Mouse (Mus musculus) liver, adult 2 months (tissue): ENCODE results near the gene Prss37. TPM values are rescaled to one million over a fixed set of nuclear protein-coding genes. Genes with fewer than 3 reads are reported as not detected.

ENCODE experiments used
- DNase-seq: peaks from one replicate; pipeline ENCODE4 v3.0.0-alpha.2; 2011; ENCODE audit warnings: low read depth, low spot score; ENCODE audit errors: extremely low read depth
- H3K27ac ChIP-seq: fragments of 200-500 bp; replicated peaks from 2 replicates; pipeline ENCODE4 v1.5.1; 2012; ENCODE audit warnings: low read depth, mild to moderate bottlenecking, control low read depth, inconsistent platforms, low read length; ENCODE audit not compliant: insufficient read depth
- H3K27me3 ChIP-seq: fragments of 200-500 bp; 2 replicates; pipeline ENCODE4 v1.6.1; 2012; ENCODE audit warnings: mild to moderate bottlenecking, moderate library complexity, low read length, inconsistent platforms; ENCODE audit not compliant: control insufficient read depth, insufficient read depth
- H3K36me3 ChIP-seq: fragments of 200-500 bp; 2 replicates; pipeline ENCODE4 v1.6.1; 2012; ENCODE audit warnings: low read length, inconsistent platforms; ENCODE audit not compliant: control insufficient read depth, insufficient read depth
- H3K4me1 ChIP-seq: fragments of 200-500 bp; 2 replicates; pipeline ENCODE4 v1.6.1; 2011; ENCODE audit warnings: low read length; ENCODE audit not compliant: control insufficient read depth, insufficient read depth
- H3K4me3 ChIP-seq: fragments of 200-500 bp; 2 replicates; pipeline ENCODE4 v1.5.1; 2011; ENCODE audit warnings: low read depth, mild to moderate bottlenecking, control low read depth, low read length, moderate library complexity; ENCODE audit not compliant: insufficient read depth
- H3K79me2 ChIP-seq: fragments of 200-500 bp; 2 replicates; pipeline ENCODE4 v1.6.1; 2012; ENCODE audit warnings: inconsistent platforms, mild to moderate bottlenecking, low read length, moderate library complexity; ENCODE audit not compliant: control insufficient read depth, insufficient read depth
- H3K9ac ChIP-seq: fragments of 200-500 bp; 2 replicates; pipeline ENCODE4 v1.6.1; 2012; ENCODE audit warnings: low read depth, mild to moderate bottlenecking, control low read depth, inconsistent platforms, low read length
- CTCF ChIP-seq: fragments of 200-500 bp; IDR thresholded peaks from 2 replicates; pipeline ENCODE4 v1.5.1; 2011; ENCODE audit warnings: low read depth, low read length, control low read depth
- POLR2A ChIP-seq: fragments of 200-500 bp; IDR thresholded peaks from 2 replicates; pipeline ENCODE4 v1.6.1; 2011; ENCODE audit warnings: low read length, control low read depth; ENCODE audit not compliant: insufficient read depth; ENCODE audit errors: extremely low read depth
- WGBS: fragments of 180-500 bp; shearing (Covaris S2); methylation state at CpG from one replicate; pipeline ENCODE4 v1.1.7; 2018; 5-methylcytosine and 5-hydroxymethylcytosine counted together
- polyA plus RNA-seq: library from polyadenylated mRNA; depleted of rRNA; stranded (reverse); fragments of >200 nt; gene quantifications from 2 replicates; pipeline ENCODE4 v1.2.3, GENCODE M21; 2012; rRNA removed
- total RNA-seq: library from RNA; depleted of rRNA; stranded (reverse); fragments of >200 nt; gene quantifications from 2 replicates; pipeline ENCODE4 v1.2.3, GENCODE M21; 2014; rRNA removed

The Prss37 gene
- total and polyA plus RNA-seq, 2 experiments: not detected

- Histone ChIP-seq H3K27me3 (no peaks in the 10 kb centered on the region), H3K4me3 (no peak overlapping the region), H3K79me2 (no peaks in the 10 kb centered on the region; the same call in 1 of the 2 replicates), H3K36me3 (peaks cover 65% of the 10 kb centered on the region), H3K27ac (no peak overlapping the region), H3K9ac (no peak overlapping the region), H3K4me1 (no peaks in the 10 kb centered on the region)
- no peak for DNase-seq
- TF ChIP-seq CTCF (no peak), POLR2A (no peak)
- WGBS: 75% methylated on average over 1 of the region's 1 CpGs
These were observed 39.6 kb downstream of the Prss37 start for GRCm38 (mm10) chr6:40479705-40480104.

GRCm38 (mm10) chr6:40476132-40476531, 43.2 kb downstream of the Prss37 start:
- H3K79me2 ChIP-seq: peaks cover 2% of the 10 kb centered on the region; the same call in 1 of the 2 replicates
- H3K27me3 ChIP-seq: no peaks in the 10 kb centered on the region
- no peak overlapping the region for H3K4me3 ChIP-seq
- no peak for DNase-seq
- H3K9ac ChIP-seq: no peak overlapping the region
- 89% methylated on average over 4 of the region's 4 CpGs for WGBS
- H3K4me1 ChIP-seq: peaks cover 3% of the 10 kb centered on the region; the same call in 1 of the 2 replicates
- H3K36me3 ChIP-seq: peaks cover 52% of the 10 kb centered on the region
- H3K27ac ChIP-seq: no peak overlapping the region
- TF ChIP-seq CTCF (no peak), POLR2A (no peak)

- Histone ChIP-seq H3K9ac (peak overlapping the region; percentile 75), H3K27me3 (no peaks in the 10 kb centered on the region), H3K36me3 (peaks cover 28% of the 10 kb centered on the region), H3K79me2 (peaks cover 2% of the 10 kb centered on the region; the same call in 1 of the 2 replicates), H3K27ac (peak overlapping the region; percentile 71), H3K4me1 (peaks cover 3% of the 10 kb centered on the region; the same call in 1 of the 2 replicates), H3K4me3 (peak overlapping the region; percentile 69)
- DNase-seq: no peak
- no peak for TF ChIP-seq POLR2A
- TF ChIP-seq CTCF: no peak
- under 1% methylated on average over 7 of the region's 7 CpGs for WGBS
These were observed 47.6 kb downstream of the Prss37 start for GRCm38 (mm10) chr6:40471720-40472010.

- Histone ChIP-seq H3K27me3 (no peaks in the 10 kb centered on the region), H3K4me3 (peak within 1 kb of the TSS; percentile 69), H3K4me1 (peaks cover 3% of the 10 kb centered on the region; the same call in 1 of the 2 replicates), H3K79me2 (peaks cover 2% of the 10 kb centered on the region; the same call in 1 of the 2 replicates), H3K36me3 (peaks cover 24% of the 10 kb centered on the region), H3K9ac (peak within 1 kb of the TSS; percentile 75), H3K27ac (peak within 1 kb of the TSS; percentile 71)
- peak; percentile 88 for DNase-seq
- WGBS: 1% methylated on average over 54 of the region's 54 CpGs
- TF ChIP-seq POLR2A: peak; percentile 92
- no peak for TF ChIP-seq CTCF
These were observed 48.2 kb downstream of the Prss37 start, which contains the start of gene Ssbp1 for GRCm38 (mm10) chr6:40470916-40471719. Gene Ssbp1, plus strand, starts transcription at chr6:40471352.

GRCm38 (mm10) chr6:40465710-40466109, 53.6 kb downstream of the Prss37 start:
- H3K4me3 ChIP-seq: no peak overlapping the region
- WGBS: 60% methylated on average over 6 of the region's 6 CpGs
- no peak for DNase-seq
- H3K9ac ChIP-seq: no peak overlapping the region
- no peak overlapping the region for H3K27ac ChIP-seq
- no peaks in the 10 kb centered on the region for H3K79me2 ChIP-seq
- H3K4me1 ChIP-seq: no peaks in the 10 kb centered on the region
- H3K36me3 ChIP-seq: no peaks in the 10 kb centered on the region
- H3K27me3 ChIP-seq: no peaks in the 10 kb centered on the region
- TF ChIP-seq CTCF: peak; percentile 35; the same call in 1 of the 2 replicates
- TF ChIP-seq POLR2A: no peak

Other genes starting within 250 kb of the Prss37 start
- 10.5 TPM in 2 replicates for gene Agk, start 194.3 kb downstream of the Prss37 start, total RNA-seq
- gene Agk, start 194.3 kb downstream of the Prss37 start, polyA plus RNA-seq: 4.2 and 4.8 TPM in 2 replicates
- 6.5 and 8.3 TPM in 2 replicates for gene E330009J07Rik, start 83.4 kb downstream of the Prss37 start, total RNA-seq
- 3.7 and 4.1 TPM in 2 replicates for gene E330009J07Rik, start 83.4 kb downstream of the Prss37 start, polyA plus RNA-seq
- gene Wee2, start 80.4 kb downstream of the Prss37 start, total RNA-seq: not detected in 2 replicates
- gene Wee2, start 80.4 kb downstream of the Prss37 start, polyA plus RNA-seq: not detected in 2 replicates
- gene Ssbp1, start 48.2 kb downstream of the Prss37 start, total RNA-seq: 21.6 and 29.0 TPM in 2 replicates
- gene Ssbp1, start 48.2 kb downstream of the Prss37 start, polyA plus RNA-seq: 7.9 and 8.1 TPM in 2 replicates
- gene Tas2r137, start 28.3 kb downstream of the Prss37 start, total RNA-seq: 0.09 and 0.13 TPM in 2 replicates
- gene Tas2r137, start 28.3 kb downstream of the Prss37 start, polyA plus RNA-seq: 0.11 TPM in 1 of 2 replicates, not detected in the other
- 0.27 TPM in 1 of 2 replicates, not detected in the other for gene Tas2r108, start 26.0 kb downstream of the Prss37 start, total RNA-seq
- gene Tas2r108, start 26.0 kb downstream of the Prss37 start, polyA plus RNA-seq: not detected in 2 replicates
- not detected in 2 replicates for gene Olfr461, start 35.5 kb upstream of the Prss37 start, total RNA-seq
- gene Olfr461, start 35.5 kb upstream of the Prss37 start, polyA plus RNA-seq: not detected in 2 replicates
- gene Olfr460, start 50.0 kb upstream of the Prss37 start, total RNA-seq: not detected in 2 replicates
- gene Olfr460, start 50.0 kb upstream of the Prss37 start, polyA plus RNA-seq: not detected in 2 replicates
- 0.13 and 0.46 TPM in 2 replicates for gene Clec5a, start 66.3 kb upstream of the Prss37 start, total RNA-seq
- gene Clec5a, start 66.3 kb upstream of the Prss37 start, polyA plus RNA-seq: not detected in 2 replicates
- gene Tas2r138, start 93.8 kb upstream of the Prss37 start, total RNA-seq: 0.13 TPM in 1 of 2 replicates, not detected in the other
- 0.15 TPM in 1 of 2 replicates, not detected in the other for gene Tas2r138, start 93.8 kb upstream of the Prss37 start, polyA plus RNA-seq
- 118 and 122 TPM in 2 replicates for gene Mgam, start 109.3 kb upstream of the Prss37 start, total RNA-seq
- gene Mgam, start 109.3 kb upstream of the Prss37 start, polyA plus RNA-seq: 32.7 and 36.3 TPM in 2 replicates